Mouse (Mus musculus): ENCODE results near the gene Sspo.

DNA sequence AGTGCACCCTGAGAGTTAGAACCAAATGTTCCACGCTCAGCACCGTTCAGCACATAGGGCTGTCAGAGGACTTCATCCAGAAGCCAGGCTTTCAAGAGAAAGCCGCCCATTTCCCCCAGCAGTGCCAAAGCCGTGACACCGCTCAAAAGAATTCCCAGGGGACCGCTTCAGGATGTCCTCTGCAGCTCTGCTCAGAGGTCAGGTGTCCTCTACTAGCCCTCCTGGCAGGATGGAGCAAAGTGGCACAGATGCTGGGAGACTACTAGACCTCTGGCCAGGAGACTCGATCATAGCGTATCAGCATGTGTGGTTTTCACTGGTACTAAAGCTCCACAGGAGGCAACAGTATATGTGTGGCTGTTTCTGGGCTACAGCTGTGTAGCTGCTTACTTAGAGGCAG is 86.9 kb downstream of the Sspo start:
- TF ChIP-seq CTCF (IDR thresholded peaks at IDR 0.05; ENCODE audit: low read depth) = no peak
- TF ChIP-seq EP300 (optimal IDR thresholded peaks at IDR 0.05) = no peak

Data from stomach, postnatal 0 days (tissue).